Mouse (Mus musculus) liver, embryonic 14.5 days (tissue): ENCODE results near the gene Inpp5a. TPM values are rescaled to one million over a fixed set of nuclear protein-coding genes. Genes with fewer than 3 reads are reported as not detected.

Source experiments
- ATAC-seq: fragments of 200-750 bp; cut with Nextera tagmentation; 2 replicates; pipeline ENCODE4 v1.8.0; 2017; ENCODE audit warnings: moderate number of reproducible peaks, mild to moderate bottlenecking, moderate library complexity; ENCODE audit not compliant: insufficient read depth
- DNase-seq, 3 experiments: peaks; one replicate each; pipeline ENCODE4 v3.0.0-alpha.2; 2012 to 2013; ENCODE audit warnings: low read depth in 3 of 3, low spot score in 3 of 3
- H3K27ac ChIP-seq: fragments of 300-500 bp; sonication (generic); 2 replicates; pipeline ENCODE4 v1.5.1; 2014; ENCODE audit warnings: moderate library complexity, mild to moderate bottlenecking, control low read depth, inconsistent platforms
- H3K27me3 ChIP-seq: fragments of 300-500 bp; sonication (generic); 2 replicates; pipeline ENCODE4 v1.6.1; 2014; ENCODE audit warnings: mild to moderate bottlenecking, low read length, moderate library complexity; ENCODE audit not compliant: control insufficient read depth, insufficient read depth
- H3K36me3 ChIP-seq: fragments of 300-500 bp; sonication (generic); replicated peaks from 2 replicates; pipeline ENCODE4 v1.6.1; 2014; ENCODE audit warnings: low read depth; ENCODE audit not compliant: control insufficient read depth, insufficient read depth
- H3K4me1 ChIP-seq, 2 experiments: fragments of 200-500 bp in 1 of 2; fragments of 300-500 bp in 1 of 2; sonication (generic) in 1 of 2; replicated peaks; 2 replicates each; pipeline ENCODE4 v1.6.1; 2012 to 2014; ENCODE audit warnings: antibody characterized with exemption in 1 of 2, inconsistent platforms in 1 of 2, low read length in 1 of 2; ENCODE audit not compliant: control insufficient read depth in 2 of 2, insufficient read depth in 2 of 2
- H3K4me2 ChIP-seq: fragments of 300-500 bp; sonication (generic); 2 replicates; pipeline ENCODE4 v1.6.1; 2014; ENCODE audit warnings: low read depth, mild to moderate bottlenecking, control low read depth, moderate library complexity
- H3K4me3 ChIP-seq, 2 experiments: fragments of 200-500 bp in 1 of 2; fragments of 300-500 bp in 1 of 2; sonication (generic) in 1 of 2; 2 replicates each; pipeline ENCODE4 v1.5.1; 2012 to 2014; ENCODE audit warnings: low read depth in 2 of 2, low read length in 2 of 2, mild to moderate bottlenecking in 2 of 2, control low read depth in 1 of 2, inconsistent platforms in 1 of 2, moderate library complexity in 1 of 2; ENCODE audit not compliant: insufficient read depth in 1 of 2
- H3K9ac ChIP-seq: fragments of 300-500 bp; sonication (generic); replicated peaks from 2 replicates; pipeline ENCODE4 v1.6.1; 2014; ENCODE audit warnings: mild to moderate bottlenecking, control low read depth, moderate library complexity
- H3K9me3 ChIP-seq: fragments of 300-500 bp; sonication (generic); 2 replicates; pipeline ENCODE4 v1.6.1; 2016; ENCODE audit warnings: low read length, mixed read lengths; ENCODE audit not compliant: control insufficient read depth
- CTCF ChIP-seq: IDR thresholded peaks from 2 replicates; pipeline ENCODE4 v1.5.1; 2016; ENCODE audit warnings: antibody characterized with exemption, low read depth, control low read depth
- EP300 ChIP-seq: IDR thresholded peaks from 2 replicates; pipeline ENCODE4 v1.6.1; 2016; ENCODE audit warnings: antibody characterized with exemption, low read depth
- WGBS: fragments of 180-500 bp; shearing (Covaris S2); extraction: QIAGEN DNeasy Blood & Tissue Kit; methylation state at CpG from one replicate; pipeline ENCODE4 v1.1.7; 2014; ENCODE audit not compliant: insufficient replicate concordance; 5-methylcytosine and 5-hydroxymethylcytosine counted together
- polyA plus RNA-seq, 2 experiments: library from polyadenylated mRNA; depleted of rRNA in 1 of 2; stranded (reverse) in 1 of 2; unstranded in 1 of 2; fragments of >200 nt; fragmentation: Nextera tagmentation in 1 of 2; extraction: Ambion mirVana in 1 of 2; gene quantifications; 2 replicates each; pipeline versions ENCODE4 v1.2.1 to v1.2.3; 2012 to 2014

Gene Inpp5a
- polyA plus RNA-seq, 2 experiments = 2.4 to 3.5 TPM

DNA sequence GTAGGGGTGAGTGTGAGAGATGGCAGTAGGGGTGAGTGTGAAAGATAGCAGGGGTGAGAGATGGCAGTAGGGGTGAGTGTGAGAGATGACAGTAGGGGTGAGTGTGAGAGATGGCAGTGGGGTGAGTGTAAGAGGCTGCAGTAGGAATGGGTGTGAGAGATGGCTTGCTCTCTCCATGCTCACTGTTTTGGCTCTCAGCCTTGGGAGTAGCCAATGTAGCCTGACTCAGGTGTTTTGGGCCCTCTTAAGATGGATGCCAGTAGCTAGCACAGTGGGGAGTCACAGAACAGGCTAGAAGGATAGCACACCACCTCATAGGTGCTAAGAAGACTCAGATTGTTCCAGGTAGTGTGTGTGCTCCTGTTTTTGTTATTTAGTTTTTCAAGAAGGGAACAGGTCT is 46.8 kb downstream of the Inpp5a start:
- Histone ChIP-seq H3K9me3 (no peaks in the 10 kb centered on the region), H3K27me3 (no peaks in the 10 kb centered on the region), H3K4me3 (no peak overlapping the region), H3K4me1 (peaks cover 0 to 3% of the 10 kb centered on the region in 2 experiments; a peak in 1 of 4 replicates), H3K27ac (no peak overlapping the region), H3K4me2 (no peak overlapping the region), H3K9ac (no peak overlapping the region), H3K36me3 (no peaks in the 10 kb centered on the region)
- ATAC-seq = no peak
- no peak for DNase-seq
- no peak for TF ChIP-seq CTCF
- no peak for TF ChIP-seq EP300

DNA sequence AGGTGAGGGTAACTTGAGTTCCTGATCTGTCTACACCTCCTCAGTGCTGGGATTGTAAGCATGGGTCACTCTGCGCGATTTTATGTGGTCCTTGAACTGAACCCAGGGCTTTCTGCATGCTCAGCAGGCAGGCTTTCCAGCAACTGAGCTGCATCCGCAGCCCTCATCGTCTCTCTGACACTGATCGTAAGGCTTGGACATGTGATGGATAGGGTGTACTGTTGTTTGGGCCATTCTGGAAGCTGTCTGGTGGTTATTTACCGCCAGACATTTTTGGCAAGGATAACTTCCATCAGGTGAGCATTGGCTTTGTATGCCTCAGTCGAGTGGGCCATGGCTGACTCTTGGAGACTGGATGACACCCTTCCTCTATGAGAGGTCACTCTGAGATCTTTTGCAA is 48.0 kb downstream of the Inpp5a start:
- no peak for DNase-seq
- no peak overlapping the region for H3K27ac ChIP-seq
- H3K4me1 ChIP-seq = peaks cover 0 to 8% of the 10 kb centered on the region in 2 experiments; a peak in 1 of 4 replicates
- no peaks in the 10 kb centered on the region for H3K36me3 ChIP-seq
- H3K27me3 ChIP-seq = no peaks in the 10 kb centered on the region
- H3K4me3 ChIP-seq = no peak overlapping the region
- no peak overlapping the region for H3K4me2 ChIP-seq
- 70% methylated on average over 7 of the region's 7 CpGs for WGBS
- no peak overlapping the region for H3K9ac ChIP-seq
- TF ChIP-seq EP300 = no peak
- no peak for TF ChIP-seq CTCF
- ATAC-seq = no peak
- no peaks in the 10 kb centered on the region for H3K9me3 ChIP-seq

DNA sequence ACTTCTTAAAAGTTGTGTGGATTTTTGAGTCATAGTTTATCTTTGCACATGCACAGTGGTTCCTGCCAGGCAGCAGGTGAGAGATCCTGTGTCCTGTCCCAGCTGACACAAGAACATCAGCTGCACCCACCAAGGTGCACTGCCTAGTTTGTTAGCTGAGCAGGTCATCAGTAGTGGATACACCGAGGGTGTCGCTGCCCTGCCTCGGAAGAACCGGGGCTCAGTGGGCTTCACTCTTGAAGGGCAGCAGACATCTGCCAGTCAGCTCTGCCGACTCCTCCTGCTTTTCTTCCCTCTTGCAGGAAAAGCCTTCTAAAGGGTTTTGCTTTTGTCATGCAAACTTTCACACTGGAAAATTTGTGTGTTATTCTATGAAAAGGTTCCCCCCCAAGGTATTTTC is 48.6 kb downstream of the Inpp5a start:
- Histone ChIP-seq H3K4me2 (no peak overlapping the region), H3K27me3 (no peaks in the 10 kb centered on the region), H3K4me3 (no peak overlapping the region), H3K27ac (no peak overlapping the region), H3K9me3 (no peaks in the 10 kb centered on the region), H3K36me3 (no peaks in the 10 kb centered on the region), H3K4me1 (peaks cover 0 to 10% of the 10 kb centered on the region in 2 experiments; a peak in 1 of 4 replicates), H3K9ac (no peak overlapping the region)
- no peak for TF ChIP-seq EP300
- no peak for TF ChIP-seq CTCF
- ATAC-seq = no peak
- no peak for DNase-seq
- 73% methylated on average over 5 of the region's 5 CpGs for WGBS

DNA sequence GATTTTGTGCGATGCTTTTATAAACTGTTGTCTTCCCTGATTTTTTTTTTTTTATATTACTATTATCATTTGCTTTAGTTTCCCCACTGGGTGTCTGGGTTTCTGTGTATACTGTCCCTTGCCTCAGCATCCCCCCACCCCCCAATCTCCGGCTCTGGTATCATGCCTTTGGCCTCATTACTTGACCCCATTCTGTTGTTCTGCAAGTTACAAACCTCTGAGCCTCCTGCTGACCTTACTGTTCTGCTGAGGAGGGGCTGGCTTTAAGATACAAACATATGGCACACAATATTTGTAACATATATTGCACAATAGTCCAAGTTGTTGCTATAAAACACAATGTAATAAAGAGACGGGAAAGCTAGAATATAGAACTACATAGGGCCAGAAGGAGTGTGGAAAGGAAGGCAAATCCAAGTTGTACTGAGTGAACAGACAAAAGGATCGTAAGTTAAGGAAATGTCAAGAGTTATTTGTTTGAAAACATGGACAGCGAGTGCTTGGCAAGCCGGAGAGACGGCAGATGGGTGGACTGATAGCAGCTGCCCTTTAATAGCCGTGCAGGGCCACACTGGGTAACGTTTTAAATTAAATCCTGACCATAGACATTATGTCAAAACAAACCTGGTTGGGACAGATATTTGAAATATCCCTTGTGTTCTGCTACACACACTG is 49.2 kb downstream of the Inpp5a start:
- Histone ChIP-seq H3K9ac (no peak overlapping the region), H3K27ac (no peak overlapping the region), H3K36me3 (no peaks in the 10 kb centered on the region), H3K27me3 (no peaks in the 10 kb centered on the region), H3K4me1 (peaks cover 0 to 10% of the 10 kb centered on the region in 2 experiments; a peak in 1 of 4 replicates), H3K9me3 (no peaks in the 10 kb centered on the region), H3K4me2 (no peak overlapping the region), H3K4me3 (no peak overlapping the region)
- ATAC-seq (no peak), DNase-seq (no peak)
- no peak for TF ChIP-seq CTCF
- TF ChIP-seq EP300 = no peak
- WGBS = 52% methylated on average over 9 of the region's 9 CpGs

DNA sequence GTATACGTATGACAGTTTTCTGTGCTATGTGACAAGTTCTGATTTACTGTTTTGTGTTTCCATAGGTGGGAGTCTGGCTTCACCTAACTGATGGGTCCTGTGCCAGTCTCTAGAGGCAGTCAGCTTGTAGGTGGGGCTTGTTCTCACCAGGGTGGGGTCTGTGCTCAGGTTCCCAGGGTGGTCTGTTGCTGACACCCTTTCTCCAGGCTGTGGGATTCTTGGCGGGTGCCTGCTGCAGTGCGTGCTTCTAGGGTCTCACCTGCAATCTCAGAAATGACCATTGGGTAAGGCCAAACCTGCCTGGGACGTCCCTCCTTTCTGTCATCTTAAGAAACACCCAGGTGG is 49.7 kb downstream of the Inpp5a start:
- 56% methylated on average over 4 of the region's 4 CpGs for WGBS
- Histone ChIP-seq H3K27me3 (no peaks in the 10 kb centered on the region), H3K4me3 (no peak overlapping the region), H3K4me2 (no peak overlapping the region), H3K9me3 (no peaks in the 10 kb centered on the region), H3K9ac (no peak overlapping the region), H3K4me1 (peaks cover 0 to 10% of the 10 kb centered on the region in 2 experiments; a peak in 1 of 4 replicates), H3K27ac (no peak overlapping the region), H3K36me3 (no peaks in the 10 kb centered on the region)
- ATAC-seq (no peak), DNase-seq (no peak)
- TF ChIP-seq CTCF (no peak), EP300 (no peak)
